Mouse (Mus musculus): ENCODE measurements around the gene Fam189a1.

Gene Fam189a1

DNA sequence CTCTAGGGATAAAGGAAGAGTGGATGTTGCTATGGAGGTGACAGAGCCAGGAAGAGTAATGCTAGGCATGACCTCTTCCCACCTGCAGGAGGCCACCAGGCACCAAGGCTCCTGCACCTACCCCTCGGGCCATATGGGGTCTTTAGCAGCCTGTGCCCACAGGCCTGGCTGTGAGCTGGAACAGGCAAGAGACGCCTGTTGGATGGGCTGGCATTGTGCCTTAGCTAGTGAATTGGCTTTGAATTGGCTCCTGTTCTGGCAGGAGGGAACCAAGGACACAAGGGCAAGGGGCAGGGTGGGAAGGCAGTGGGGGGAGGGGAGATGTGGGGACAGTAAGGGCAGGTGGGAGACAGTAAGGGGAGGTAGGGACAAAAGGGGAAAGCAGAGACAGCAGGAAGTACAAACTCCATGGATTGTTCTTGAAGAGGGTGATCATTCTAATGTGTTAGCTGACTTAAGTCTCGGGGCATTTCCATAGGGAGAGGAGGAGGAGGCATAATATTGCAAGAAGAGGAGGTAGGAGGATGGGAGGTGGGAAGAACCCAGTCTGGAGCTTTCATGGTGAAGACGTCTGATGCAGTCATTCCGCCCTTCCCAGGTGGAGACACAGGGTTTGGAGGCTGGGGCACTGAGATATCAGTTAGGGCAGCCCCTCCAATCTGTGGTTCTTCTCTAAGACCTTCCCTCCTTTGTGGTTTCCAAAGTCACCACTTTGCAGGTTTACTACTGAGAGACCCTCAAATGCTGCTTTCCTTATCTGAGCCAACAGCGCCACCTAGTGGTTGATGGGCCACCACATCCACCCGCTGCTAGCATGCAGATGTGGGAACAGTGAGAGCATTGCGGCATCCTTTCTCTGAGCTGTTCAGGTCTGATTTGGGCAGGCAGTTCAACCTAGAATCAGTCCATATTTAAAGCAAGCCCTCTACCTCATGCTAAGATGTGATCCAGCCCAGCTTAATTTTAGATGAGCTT is 414.8 kb downstream of the Fam189a1 start:
- DNase-seq (ENCODE audit: low read depth, low spot score) = peak; percentile 92

GRCm38 (mm10) chr7:64739131-64739530 is 417.2 kb downstream of the Fam189a1 start:
- peak; percentile 70 for DNase-seq (ENCODE audit: low read depth, low spot score)

DNA sequence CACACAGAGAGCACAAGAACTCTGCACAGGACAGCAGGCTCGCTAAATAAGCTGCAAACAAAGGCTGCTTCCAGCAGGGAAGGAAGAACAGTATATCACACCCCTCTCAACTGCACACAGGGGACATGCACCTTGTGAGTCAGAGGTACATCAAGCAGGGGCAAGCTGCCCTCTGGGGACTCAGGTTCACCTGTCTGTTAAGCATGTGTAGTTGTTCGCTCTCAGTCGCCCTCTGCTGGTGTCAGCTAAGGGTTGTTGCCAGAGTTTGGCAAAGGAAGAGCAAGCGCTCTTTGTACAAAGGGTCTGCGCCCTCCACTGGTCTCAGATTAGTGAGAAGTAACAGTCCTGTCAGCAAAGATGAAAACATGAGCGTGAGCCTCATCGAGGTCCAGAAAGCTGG is 426.6 kb downstream of the Fam189a1 start:
- DNase-seq (ENCODE audit: low read depth, low spot score) = peak; percentile 74

DNA sequence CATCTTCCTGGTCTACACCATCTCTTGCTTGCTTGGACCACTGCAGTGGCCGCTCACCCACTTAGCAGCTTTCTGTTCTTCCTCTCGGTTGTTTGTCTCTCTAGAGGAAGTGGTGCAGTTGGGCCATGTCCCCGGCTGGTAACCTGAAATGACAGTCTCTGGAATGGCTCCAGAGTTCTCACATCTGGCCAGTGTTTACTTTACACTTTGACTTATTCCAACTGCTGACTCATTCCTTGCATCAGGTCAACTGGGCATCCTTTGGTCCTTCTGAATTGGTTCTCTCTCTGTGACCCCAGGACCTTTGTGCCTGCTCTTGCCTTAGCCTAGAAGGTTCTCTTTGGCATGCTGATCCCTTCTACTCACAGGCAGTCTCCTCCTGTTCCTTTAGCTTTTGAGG is 427.6 kb downstream of the Fam189a1 start:
- DNase-seq (ENCODE audit: low read depth, low spot score) = no peak

DNA sequence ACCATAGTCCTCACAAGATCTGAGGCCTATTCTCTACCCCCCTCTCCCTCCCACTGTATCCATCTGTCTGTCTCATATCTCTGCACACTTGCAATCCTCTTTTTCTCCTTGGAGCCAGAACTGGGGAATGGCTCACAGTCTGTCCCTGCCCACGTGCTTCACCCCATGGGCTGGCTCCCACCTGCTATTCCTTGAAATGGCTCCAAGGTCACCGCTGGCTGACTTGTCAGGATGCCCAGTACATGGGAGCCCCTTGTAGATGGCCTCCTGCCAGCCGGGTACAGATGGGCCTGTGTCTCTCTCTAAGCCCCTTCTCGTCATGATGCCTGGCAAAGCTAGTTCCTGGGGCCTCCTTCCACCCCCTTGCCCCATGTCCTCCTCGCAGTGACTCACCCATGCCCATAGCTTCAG is 428.2 kb downstream of the Fam189a1 start:
- DNase-seq (ENCODE audit: low read depth, low spot score) = no peak

DNA sequence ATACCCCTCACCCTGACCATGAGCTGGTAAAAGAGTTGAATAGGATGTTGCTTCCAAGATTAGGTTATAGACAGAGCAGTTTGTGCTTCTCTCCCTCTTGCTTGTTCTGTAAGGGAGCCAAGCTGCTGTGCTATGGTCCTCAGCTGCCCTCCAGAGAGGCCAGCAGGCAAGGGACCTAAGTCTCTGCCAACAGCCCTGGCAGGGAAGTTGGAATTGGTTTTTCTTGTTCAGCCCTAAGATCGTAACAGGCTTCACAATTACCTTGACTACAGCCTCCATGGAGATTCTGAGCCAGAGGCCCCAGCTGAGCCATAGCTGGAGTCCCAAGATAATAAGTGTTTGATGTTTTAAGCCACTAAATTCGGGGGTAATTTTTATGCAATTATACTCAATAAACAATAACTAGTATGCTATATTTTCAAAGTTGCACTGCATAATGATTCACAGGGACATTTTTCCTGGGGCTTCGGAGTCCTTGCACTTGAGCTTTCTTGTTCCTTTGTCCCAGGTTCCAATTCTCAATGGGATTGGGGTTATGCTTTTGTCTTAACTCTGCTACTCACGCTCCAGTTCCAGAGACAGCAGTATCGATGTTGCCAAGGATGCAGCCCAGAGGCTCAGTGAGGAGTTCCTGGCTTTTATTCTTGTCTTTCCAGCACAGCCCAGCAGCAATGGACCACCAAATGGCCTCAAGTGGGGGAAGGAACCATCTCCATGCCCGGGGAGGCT is 430.2 kb downstream of the Fam189a1 start:
- DNase-seq (ENCODE audit: low read depth, low spot score) = no peak

DNA sequence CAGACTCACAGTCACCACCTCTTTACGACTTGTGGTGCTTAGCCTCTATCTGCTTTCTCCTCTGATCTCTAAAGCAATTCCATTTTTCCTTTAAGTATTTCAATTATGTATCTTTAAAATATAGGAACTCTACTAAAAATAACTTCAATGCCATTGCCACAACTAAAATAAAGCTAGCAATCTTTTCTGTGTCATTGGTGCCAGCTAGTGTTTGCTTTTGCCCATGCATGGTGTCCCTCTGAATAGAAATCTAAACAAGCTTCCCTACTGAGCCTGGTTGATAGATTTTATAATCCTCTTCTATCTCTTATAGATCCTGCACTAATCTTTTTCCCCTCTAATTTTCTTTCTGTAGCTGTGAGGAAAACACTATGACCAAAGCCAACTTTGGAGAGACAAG is 432.0 kb downstream of the Fam189a1 start:
- DNase-seq (ENCODE audit: low read depth, low spot score) = no peak

- no peak for DNase-seq (ENCODE audit: low read depth, low spot score)
Measured at GRCm38 (mm10) chr7:64723313-64723712, 433.1 kb downstream of the Fam189a1 start.

- DNase-seq (ENCODE audit: low read depth, low spot score) = no peak
Measured at GRCm38 (mm10) chr7:64716286-64716685, 440.1 kb downstream of the Fam189a1 start.

GRCm38 (mm10) chr7:64709520-64710262 is 446.7 kb downstream of the Fam189a1 start:
- DNase-seq (ENCODE audit: low read depth, low spot score) = no peak

DNA sequence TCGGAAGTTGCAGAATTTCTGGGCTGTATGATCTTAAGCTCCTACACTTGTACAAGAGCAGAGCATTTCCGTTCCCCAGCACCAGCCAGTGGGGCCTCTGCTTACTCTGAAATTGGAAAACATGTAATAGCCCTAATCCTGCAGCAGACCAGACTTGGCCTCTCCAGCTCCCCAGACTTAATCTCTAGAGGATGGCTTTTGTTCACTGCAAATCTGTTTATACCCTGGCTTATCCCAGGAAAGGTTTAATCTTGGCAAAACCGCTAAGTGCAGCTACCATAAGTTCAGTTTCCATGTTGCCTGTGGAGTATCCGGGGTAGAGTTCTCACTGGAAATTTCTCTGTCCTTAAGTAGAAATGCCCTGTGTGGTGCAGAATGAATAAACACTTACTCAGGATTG is 448.2 kb downstream of the Fam189a1 start:
- no peak for DNase-seq (ENCODE audit: low read depth, low spot score)
